Comparison of ENCODE assay signal across 1 mouse cellular context in the genomic region with DNA sequence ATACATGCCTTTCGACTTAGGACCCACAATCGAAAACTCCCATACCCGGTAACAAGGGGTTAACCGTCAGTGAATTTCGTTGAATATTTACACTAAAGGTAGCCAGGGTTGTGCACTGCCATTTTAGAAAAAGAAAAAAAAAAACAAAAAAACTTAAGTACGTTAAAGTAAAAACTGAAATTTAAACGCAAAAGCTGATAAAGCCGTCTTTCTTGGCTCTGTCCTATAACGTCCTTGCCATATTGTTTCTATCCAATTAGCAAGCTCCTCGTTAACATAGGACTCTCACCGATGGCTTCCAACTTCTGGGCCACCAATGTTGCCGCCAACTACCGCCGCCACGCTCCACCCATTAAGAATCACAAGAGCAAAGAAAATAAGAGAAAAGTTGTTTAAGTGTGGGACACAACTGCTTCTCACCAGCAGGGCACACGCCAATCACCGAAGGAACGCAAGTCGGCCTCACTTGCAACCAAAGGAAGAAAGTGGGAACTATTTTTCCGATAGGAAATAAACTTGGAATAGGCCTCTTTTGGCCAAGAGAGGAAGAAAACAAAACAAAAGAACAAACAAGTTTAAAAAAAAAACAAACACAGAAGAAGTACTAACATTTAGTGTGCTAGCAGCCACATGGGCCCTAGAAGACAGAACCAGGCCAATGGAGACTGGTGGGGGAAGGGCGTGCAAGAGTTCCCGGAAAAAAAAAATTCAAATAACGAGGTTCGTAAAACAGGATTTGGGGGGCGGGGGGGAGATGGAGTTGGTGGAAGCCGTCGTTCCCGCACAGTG.
TF ChIP-seq lines count a peak whose summit lies in the region.

No protein-coding gene starts in this region.

TF ChIP-seq in MEL, 35 proteins besides CTCF, POLR2A, EP300 and RAD21 (continued from another document):
- TF ChIP-seq SMC3 (IDR thresholded peaks at IDR 0.05; ENCODE audit: low read depth, low read length) (no peak), POLR2AphosphoS5 (IDR thresholded peaks at IDR 0.05; ENCODE audit: borderline replicate concordance, low read depth, low read length) (no peak), SIN3A (IDR thresholded peaks at IDR 0.05; ENCODE audit: low read length) (peak; percentile 78), HCFC1 (IDR thresholded peaks at IDR 0.05; ENCODE audit: low read depth, low read length) (no peak; the same call in 1 of the 2 replicates), ZMIZ1 (IDR thresholded peaks at IDR 0.05; ENCODE audit: low read depth, low read length) (0 out of 2 replicates have a peak, but pooled peaks have one; percentile 10), MAZ (IDR thresholded peaks at IDR 0.05; ENCODE audit: low read depth, low read length) (no peak), NELFE (IDR thresholded peaks at IDR 0.05; ENCODE audit: low read depth, low read length) (no peak), USF2 (IDR thresholded peaks at IDR 0.05; ENCODE audit: borderline replicate concordance in 1 of 2, insufficient read depth in 1 of 2, low read depth in 1 of 2, low read length in 2 of 2) (no peak), JUND (IDR thresholded peaks at IDR 0.05; ENCODE audit: low read depth, low read length) (no peak), MEF2A (IDR thresholded peaks at IDR 0.05; ENCODE audit: extremely low read depth, insufficient replicate concordance, low read depth, low read length, poor library complexity, severe bottlenecking) (no peak), ZKSCAN1 (IDR thresholded peaks at IDR 0.05; ENCODE audit: low read depth, low read length) (no peak), GATA1 (IDR thresholded peaks at IDR 0.05; ENCODE audit: low read depth, low read length) (0 out of 2 replicates have a peak, but pooled peaks have one; percentile 7), ZNF384 (IDR thresholded peaks at IDR 0.05; ENCODE audit: low read depth, low read length) (peak; percentile 85), MYC (IDR thresholded peaks at IDR 0.05; ENCODE audit: low read depth, low read length) (peak; percentile 63; the same call in 1 of the 2 replicates), ELF1 (IDR thresholded peaks at IDR 0.05; ENCODE audit: low read depth, low read length) (no peak), MYB (IDR thresholded peaks at IDR 0.05; ENCODE audit: low read depth, low read length) (peak; percentile 54; the same call in 1 of the 2 replicates), GABPA (IDR thresholded peaks at IDR 0.05; ENCODE audit: low read depth, low read length) (no peak), MXI1 (IDR thresholded peaks at IDR 0.05; ENCODE audit: low read depth, low read length) (peak; percentile 51), TCF12 (IDR thresholded peaks at IDR 0.05; ENCODE audit: low read depth, low read length) (0 out of 2 replicates have a peak, but pooled peaks have one; percentile 10), BHLHE40 (IDR thresholded peaks at IDR 0.05; ENCODE audit: borderline replicate concordance, low read depth, low read length) (no peak), NRF1 (IDR thresholded peaks at IDR 0.05; ENCODE audit: insufficient read depth, low read depth, low read length, poor library complexity, severe bottlenecking) (no peak), USF1 (IDR thresholded peaks at IDR 0.05; ENCODE audit: low read depth, low read length) (no peak), MAFK (IDR thresholded peaks at IDR 0.05; ENCODE audit: borderline replicate concordance, low read depth, low read length) (no peak), UBTF (IDR thresholded peaks at IDR 0.05; ENCODE audit: borderline replicate concordance, insufficient read depth, low read depth, low read length) (no peak), KAT2A (conservative IDR thresholded peaks at IDR 0.05; ENCODE audit: low read depth, low read length) (no peak), ZC3H11A (IDR thresholded peaks at IDR 0.05; ENCODE audit: low read depth, low read length) (no peak)
